Mouse (Mus musculus) thymus, adult 2 months (tissue): Measurements from ENCODE around the gene Ankle1.
"Not testable (repeated sequence)": the region's sequence is repeated elsewhere in the genome, so short reads cannot be mapped to it uniquely, and the experiment has no call there.

Experiments
- CTCF ChIP-seq: fragments of 200-500 bp; IDR thresholded peaks from 2 replicates; pipeline ENCODE4 v1.5.1; 2012; ENCODE audit warnings: mild to moderate bottlenecking, control low read depth, low read length, moderate library complexity, borderline replicate concordance; ENCODE audit not compliant: control insufficient read depth, poor library complexity, insufficient read depth; ENCODE audit errors: extremely low read depth
- POLR2A ChIP-seq: fragments of 200-500 bp; IDR thresholded peaks from 2 replicates; pipeline ENCODE4 v1.6.1; 2012; ENCODE audit warnings: mild to moderate bottlenecking, low read length, control low read depth, moderate library complexity; ENCODE audit not compliant: control insufficient read depth, poor library complexity, insufficient read depth; ENCODE audit errors: extremely low read depth

GRCm38 (mm10) chr8:71432935-71433334, 27.1 kb downstream of the Ankle1 start:
- not testable (repeated sequence) for TF ChIP-seq CTCF, POLR2A
